Mouse (Mus musculus) gonadal fat pad, adult 2 months (tissue): ENCODE data around the gene Zfp668. TPM values are rescaled to one million over a fixed set of nuclear protein-coding genes. Genes with fewer than 3 reads are reported as not detected.
A peak's percentile ranks its signal among the peaks of the same experiment; 100 is the strongest.

Experiments used
- DNase-seq: peaks from one replicate; pipeline ENCODE4 v3.0.0-alpha.2; 2012; ENCODE audit warnings: low read depth
- polyA plus RNA-seq: library from polyadenylated mRNA; depleted of rRNA; stranded (reverse); fragments of >200 nt; gene quantifications from 2 replicates; pipeline ENCODE4 v1.2.3, GENCODE M21; 2012

Zfp668 gene
- polyA plus RNA-seq, 1 experiment = 5.9 TPM

- no peak for DNase-seq
Observed at GRCm38 (mm10) chr7:127895442-127895841, 18.8 kb upstream of the Zfp668 start, which contains the start of the genes Gm21974 and Vkorc1. Gm21974 (minus strand) TSS chr7:127895454. Vkorc1 (minus strand) TSS chr7:127895617.

DNA sequence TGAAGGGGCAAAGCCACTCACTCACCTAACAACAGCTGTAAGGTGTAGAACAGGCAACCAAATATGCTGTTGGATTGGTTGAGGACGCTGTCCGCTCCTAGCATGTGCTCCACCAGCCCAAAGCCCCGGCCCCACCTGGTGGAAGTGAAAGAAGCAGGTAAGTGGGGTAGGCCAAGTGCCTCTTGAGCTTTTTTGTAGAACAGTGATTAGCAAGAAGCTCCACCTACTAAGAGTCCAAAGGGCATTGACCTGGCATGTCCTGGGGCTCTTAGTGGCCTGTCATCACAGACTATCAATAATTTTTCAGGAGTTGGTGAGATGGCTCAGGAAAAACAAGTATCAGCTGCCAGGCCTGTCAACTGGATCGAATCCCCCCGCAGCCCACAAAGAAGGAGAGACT lies 17.9 kb upstream of the Zfp668 start:
- no peak for DNase-seq

- no peak for DNase-seq
Observed at GRCm38 (mm10) chr7:127890798-127891197, 14.2 kb upstream of the Zfp668 start, which contains the start of gene Prss53. Prss53 (minus strand) TSS chr7:127890970.

DNA sequence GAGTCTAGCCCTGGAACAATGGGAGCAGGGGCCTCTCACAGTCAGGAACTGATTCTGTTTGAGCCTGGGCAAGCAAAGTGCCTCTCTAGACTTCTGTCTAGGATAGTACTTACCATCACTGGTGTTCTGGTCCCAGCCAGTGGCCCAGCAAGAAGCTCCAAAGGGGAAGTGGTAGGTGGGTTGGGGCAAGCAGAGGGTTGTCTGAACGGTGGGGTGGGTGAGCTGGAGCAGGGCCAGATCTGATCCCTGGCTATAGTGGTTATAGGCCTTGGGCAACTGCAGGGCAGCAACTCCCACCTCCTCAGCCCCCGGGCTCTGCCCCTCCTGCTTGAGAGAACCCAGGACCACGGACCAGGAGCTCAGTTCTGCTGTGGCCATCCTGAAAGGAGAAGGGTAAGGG lies 12.2 kb upstream of the Zfp668 start:
- no peak for DNase-seq

GRCm38 (mm10) chr7:127887781-127888180 lies 11.2 kb upstream of the Zfp668 start:
- DNase-seq = no peak

- DNase-seq = no peak
Observed at GRCm38 (mm10) chr7:127887191-127887590, 10.6 kb upstream of the Zfp668 start.

- DNase-seq = no peak
Observed at GRCm38 (mm10) chr7:127886551-127886950, 9.9 kb upstream of the Zfp668 start.

DNA sequence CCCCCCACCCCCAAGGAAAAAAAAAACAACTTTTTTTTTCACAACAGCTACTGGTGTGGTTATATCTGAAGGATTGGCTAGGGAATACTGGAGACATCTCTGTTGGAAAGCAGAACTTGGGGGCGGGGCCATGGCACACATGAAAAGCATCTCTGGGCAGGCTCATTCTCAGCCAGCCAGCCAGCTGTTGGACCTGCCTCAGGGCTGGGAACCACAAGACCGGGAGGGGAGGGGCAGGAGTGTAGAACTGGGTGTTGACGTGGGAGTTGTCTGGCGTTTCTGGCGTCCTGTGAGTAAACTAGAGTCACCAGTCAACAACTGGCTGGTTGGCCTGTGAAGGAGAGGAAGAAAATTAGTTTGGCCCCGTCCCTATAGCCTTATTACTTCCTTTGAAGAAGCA lies 9.3 kb upstream of the Zfp668 start:
- DNase-seq = no peak

DNA sequence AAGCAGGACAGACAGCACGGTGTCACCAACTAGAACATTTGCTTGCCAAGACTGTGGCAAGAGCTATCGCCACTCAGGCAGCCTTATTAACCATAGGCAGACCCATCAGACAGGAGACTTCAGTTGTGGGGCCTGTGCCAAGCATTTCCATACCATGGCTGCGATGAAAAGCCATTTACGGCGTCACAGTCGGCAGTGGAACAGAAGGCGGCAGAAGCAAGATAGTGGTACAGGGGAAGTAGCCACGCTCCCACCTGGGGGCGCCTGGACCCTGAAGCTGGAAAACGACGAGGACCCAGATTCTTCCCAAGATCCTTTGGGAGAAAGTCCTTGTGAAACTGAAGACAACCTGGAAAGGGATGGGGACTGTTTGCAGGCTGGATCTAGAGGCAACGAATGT lies 3.8 kb upstream of the Zfp668 start:
- DNase-seq = no peak

GRCm38 (mm10) chr7:127879301-127879700 lies 2.7 kb upstream of the Zfp668 start:
- no peak for DNase-seq

DNA sequence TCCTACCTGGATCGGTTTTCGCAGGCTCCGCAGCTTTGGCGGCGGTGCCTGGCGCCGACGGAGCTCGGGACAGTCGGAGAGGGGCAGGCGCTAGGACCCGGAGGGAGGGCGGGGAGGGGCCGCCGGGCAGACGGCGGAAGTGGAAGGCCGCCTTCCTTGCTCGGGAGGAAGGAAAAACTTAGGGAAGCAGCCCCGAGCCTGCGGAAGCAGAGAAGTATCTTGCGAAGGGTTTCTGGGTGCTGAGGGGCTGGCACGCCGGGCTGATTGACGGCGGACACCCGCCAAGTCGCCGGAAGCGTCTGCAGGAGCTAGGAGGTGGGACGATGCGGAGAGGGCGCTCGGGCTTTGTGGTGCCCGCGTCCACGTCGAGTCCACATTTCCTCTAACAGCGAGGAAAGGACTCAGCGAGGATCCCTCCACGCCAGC lies 574 bp downstream of the Zfp668 start, which contains the start of gene Zfp646:
Gene Zfp646 (plus strand): TSS at position 181 of the 426 bp plus-strand sequence.
- no peak for DNase-seq

DNA sequence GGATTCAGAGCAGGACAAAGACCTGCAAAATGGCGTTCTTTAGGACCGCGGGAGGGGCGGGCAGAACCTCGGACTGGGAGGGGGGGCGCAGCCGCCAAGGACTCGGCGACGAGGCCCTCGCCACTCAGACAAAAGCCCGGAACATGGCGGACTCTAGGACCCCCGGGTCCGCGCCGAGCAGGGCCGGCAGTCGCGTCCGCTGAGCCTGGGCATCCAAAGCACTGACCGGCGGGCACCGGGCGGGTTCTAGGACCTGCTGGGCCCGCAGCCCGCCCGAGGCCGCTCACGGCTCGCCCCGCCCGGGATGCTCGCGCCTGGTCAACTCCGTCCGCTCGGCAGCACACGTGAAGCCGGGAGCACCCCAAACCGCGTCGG lies 1.0 kb downstream of the Zfp668 start:
- DNase-seq = no peak

GRCm38 (mm10) chr7:127874812-127875626 lies 1.6 kb downstream of the Zfp668 start:
- DNase-seq = no peak

DNA sequence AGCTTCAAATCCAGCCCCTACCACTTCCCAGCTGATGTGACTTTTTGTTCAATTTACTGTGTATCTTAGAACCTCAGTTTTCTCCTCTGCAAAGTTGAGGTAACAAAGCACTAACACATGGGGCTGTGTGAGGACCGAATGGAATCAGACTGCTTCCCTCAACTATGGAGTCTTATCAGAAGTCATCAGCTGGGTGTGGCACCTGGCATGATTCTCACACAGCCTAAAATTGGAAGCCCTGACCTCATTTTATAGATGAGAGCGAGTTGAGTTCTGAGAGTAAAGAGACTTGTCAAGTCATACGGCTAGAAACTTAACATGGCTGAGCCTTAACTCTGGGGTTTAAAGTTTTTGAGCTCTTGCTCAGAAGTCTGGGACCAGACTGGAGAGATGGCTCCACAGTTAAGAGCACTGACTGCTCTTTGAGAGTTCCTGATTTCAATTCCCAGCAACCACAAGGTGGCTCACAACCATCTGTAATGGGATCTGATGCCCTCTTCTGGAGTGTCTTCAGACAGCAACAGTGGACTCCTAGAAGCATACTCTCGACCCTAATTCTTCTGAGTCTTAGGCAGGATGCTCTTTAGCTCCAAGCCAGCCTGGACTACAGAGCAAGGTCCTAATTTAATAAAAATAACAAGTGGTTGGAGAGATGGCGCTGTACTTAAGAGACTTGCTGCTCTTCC lies 6.3 kb downstream of the Zfp668 start:
- DNase-seq = no peak

DNA sequence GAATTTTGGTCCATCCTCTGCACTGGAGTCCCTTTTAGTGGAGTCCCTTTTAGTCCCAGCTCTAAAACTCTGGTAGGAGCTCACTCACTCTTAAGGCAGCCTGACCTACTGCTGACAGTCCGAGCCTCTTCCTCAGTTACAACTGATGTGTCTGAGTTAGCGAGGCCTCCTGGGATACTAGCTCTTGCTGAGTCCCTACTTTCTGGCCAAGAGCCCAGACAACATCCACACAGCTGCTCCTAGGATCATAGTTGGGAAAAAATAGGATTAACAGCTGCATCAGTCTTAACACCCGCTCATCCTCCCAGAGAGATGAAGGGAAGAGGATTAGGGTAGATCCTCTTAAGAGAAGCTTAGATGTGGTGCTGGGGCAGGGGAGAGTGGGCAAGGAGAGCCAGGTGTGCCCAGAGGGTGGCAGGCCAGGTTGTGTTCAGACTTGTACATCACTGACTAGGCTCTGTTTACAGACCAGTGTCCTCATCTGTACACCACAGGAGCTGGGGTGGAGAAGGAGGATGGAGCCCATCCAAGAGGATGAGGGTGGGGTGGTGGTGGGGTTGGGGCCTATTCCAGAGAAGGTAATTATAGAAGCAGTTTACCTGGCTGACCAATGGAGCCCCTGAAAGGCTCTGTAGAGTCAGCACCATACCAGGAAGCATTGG lies 7.3 kb downstream of the Zfp668 start:
- DNase-seq = no peak

DNA sequence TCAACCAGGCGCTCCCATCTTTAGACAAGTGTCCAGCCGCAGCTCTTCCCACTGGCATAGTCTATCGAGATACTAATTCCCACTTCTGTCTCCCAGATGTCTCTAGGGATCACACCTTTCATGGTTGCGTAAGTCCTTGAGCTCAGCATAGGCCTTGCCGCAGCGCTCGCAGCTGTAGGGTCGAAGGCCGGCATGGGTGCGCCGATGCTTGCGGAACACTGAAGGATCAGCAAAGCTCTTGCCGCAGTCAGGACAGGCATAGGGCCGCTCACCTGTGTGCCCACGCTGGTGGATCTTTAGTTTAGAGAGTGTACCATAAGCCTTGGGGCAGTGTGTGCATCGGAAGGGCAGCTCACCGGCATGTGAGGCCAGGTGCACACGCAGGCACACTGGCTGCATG lies 9.0 kb downstream of the Zfp668 start:
- DNase-seq = no peak

DNA sequence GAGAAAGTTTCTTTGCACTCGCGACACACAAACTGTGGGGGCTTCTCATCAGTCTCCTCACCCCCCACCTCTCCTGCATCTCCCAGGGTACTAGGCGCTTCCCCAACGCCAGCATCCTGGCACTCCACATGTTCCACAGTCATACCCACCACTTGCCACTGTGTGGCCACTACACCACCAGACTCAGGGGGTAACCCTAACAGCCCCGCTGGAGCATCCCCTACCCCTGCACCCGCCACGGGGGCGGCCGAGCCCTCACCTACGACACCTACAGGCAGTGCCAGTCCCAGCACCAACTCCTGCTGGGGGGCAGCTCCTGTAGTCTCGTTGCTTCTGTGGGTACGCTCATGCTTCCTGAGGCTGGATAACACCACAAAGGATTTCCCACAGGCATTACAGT lies 10.2 kb downstream of the Zfp668 start:
- DNase-seq = no peak

- no peak for DNase-seq
Observed at GRCm38 (mm10) chr7:127858258-127858657, 18.4 kb downstream of the Zfp668 start.

- DNase-seq = no peak
Observed at GRCm38 (mm10) chr7:127850906-127851305, 25.7 kb downstream of the Zfp668 start.

GRCm38 (mm10) chr7:127849973-127850875 lies 26.4 kb downstream of the Zfp668 start:
- no peak for DNase-seq

DNA sequence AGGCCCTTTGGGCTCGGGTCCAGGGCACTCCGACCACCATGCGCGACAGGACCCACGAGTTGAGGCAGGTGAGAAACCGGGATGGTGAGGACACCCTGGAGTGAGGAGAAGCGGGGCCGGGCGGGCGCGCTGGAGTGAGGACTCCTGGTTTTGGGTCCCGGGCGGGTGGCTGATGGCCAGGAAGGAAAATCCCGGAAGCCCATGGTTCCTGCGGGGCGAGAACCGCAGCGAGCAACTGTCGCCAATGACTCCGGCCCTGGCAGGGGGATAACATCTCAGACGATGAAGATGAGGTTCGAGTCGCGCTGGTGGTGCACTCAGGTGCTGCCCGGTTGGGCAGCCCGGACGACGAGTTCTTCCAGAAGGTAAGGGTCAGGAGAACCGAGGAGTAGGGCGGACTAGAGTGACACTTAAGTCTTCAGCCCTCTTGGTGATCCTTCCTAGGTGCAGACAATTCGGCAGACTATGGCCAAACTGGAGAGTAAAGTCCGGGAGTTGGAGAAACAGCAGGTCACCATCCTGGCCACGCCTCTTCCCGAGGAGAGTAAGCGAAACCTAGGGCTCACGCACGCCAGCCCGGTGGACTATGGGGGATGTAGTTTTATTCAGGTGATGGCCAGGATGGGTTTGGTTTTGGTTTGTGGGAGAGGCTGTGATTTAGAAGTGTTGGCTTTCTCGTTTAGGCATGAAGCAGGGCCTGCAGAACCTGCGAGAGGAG lies 34.5 kb downstream of the Zfp668 start:
- DNase-seq = peak; percentile 44
